In the genomic region with DNA sequence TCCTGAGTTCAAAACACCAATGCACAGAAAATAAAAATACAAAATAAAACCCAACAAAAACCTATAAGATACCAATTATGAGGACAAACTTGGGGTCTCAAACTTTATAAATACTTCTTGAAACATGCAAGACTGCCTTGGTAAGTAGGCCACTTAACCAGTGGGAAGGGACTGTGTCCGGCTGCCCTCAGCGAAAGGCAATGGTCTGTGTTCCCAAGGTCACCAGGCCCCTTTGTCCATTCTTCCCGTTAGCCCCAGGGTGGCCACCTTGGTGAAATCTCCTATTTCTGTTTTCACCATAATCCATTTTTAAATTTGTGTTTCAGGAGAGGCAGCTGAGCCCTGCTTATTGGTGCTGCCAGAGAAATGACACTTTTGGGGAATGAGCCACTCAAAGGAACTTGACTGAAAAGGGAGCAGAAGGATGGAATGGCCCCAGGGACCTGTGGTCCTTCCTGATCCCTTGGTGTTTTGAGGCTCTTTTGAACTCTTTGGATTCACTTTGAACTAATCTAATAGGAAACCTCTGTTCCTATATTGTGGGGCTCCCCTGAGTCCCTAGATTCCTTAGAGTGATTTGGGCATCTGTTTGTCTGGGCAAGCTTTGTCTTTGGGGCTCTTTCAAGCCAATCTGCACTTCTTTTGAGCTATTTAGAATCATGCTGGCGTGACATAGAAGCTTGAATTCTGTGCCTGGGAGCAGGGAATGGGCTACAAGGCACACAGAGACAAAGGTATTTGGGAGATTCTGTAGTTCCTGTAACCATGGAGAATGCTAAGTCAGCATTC, we compare ENCODE assay signal across 16 mouse cellular contexts.
DNase-seq lines count a peak whose midpoint lies in the region; ATAC-seq and TF ChIP-seq lines count a peak whose summit lies in the region.
"Had no signal": no experiment of that assay in that cellular context is flagged by ENCODE, and none has a peak within 500 bp of the region (broad histone marks: within the 10 kb centered on the region; RNA-seq: fewer than 3 reads in every experiment).

No protein-coding gene starts in this region.

- 72% methylated on average over 4 of the region's 4 CpGs for WGBS in neural tube, embryonic 11.5 days
- WGBS in neural tube, embryonic 15.5 days, result 60% methylated on average over 4 of the region's 4 CpGs
- WGBS in forebrain, embryonic 10.5 days, result 35% methylated on average over 4 of the region's 4 CpGs
- WGBS in hindbrain, embryonic 13.5 days, result 45% methylated on average over 4 of the region's 4 CpGs
- 37% methylated on average over 4 of the region's 4 CpGs for WGBS in midbrain, postnatal 0 days
- WGBS in lung, adult 2 months, result 90% methylated on average over 4 of the region's 4 CpGs

- H3K4me3 ChIP-seq in neural tube, embryonic 11.5 days (ENCODE audit: low read depth, low read length), result no peak overlapping the region
- no peak overlapping the region for H3K4me3 ChIP-seq in neural tube, embryonic 15.5 days (replicated peaks)
- H3K4me3 ChIP-seq in forebrain, embryonic 10.5 days, result no peak overlapping the region
- no peak overlapping the region for H3K4me3 ChIP-seq in hindbrain, embryonic 13.5 days
- no peak overlapping the region for H3K4me3 ChIP-seq in midbrain, postnatal 0 days (ENCODE audit: low read depth, low read length)
- H3K4me3 ChIP-seq in lung, adult 2 months (replicated peaks; ENCODE audit: extremely low read depth, low read depth, low read length), result no peak overlapping the region
- H3K4me3 ChIP-seq: embryonic facial prominence, embryonic 12.5 days; liver, embryonic 13.5 days had no signal

- no peak overlapping the region for H3K4me2 ChIP-seq in neural tube, embryonic 11.5 days (ENCODE audit: low read depth)
- H3K4me2 ChIP-seq in neural tube, embryonic 15.5 days, result no peak overlapping the region
- no peak overlapping the region for H3K4me2 ChIP-seq in hindbrain, embryonic 13.5 days
- H3K4me2 ChIP-seq in midbrain, postnatal 0 days (ENCODE audit: low read depth, low read length, poor library complexity, severe bottlenecking), result no peak overlapping the region
- H3K4me2 ChIP-seq: embryonic facial prominence, embryonic 12.5 days; liver, embryonic 13.5 days had no signal

- no peaks in the 10 kb centered on the region for H3K36me3 ChIP-seq in neural tube, embryonic 11.5 days (ENCODE audit: control insufficient read depth, insufficient read depth, low read length)
- H3K36me3 ChIP-seq in neural tube, embryonic 15.5 days, result no peaks in the 10 kb centered on the region
- H3K36me3 ChIP-seq in forebrain, embryonic 10.5 days (replicated peaks), result peaks cover 20% of the 10 kb centered on the region
- H3K36me3 ChIP-seq in hindbrain, embryonic 13.5 days, result no peaks in the 10 kb centered on the region
- H3K36me3 ChIP-seq in midbrain, postnatal 0 days (ENCODE audit: insufficient read depth, low read length), result no peaks in the 10 kb centered on the region
- H3K36me3 ChIP-seq: embryonic facial prominence, embryonic 12.5 days; liver, embryonic 13.5 days had no signal

- DNase-seq in neural tube, embryonic 11.5 days (ENCODE audit: low spot score), result no peak
- DNase-seq in forebrain, embryonic 10.5 days (ENCODE audit: extremely low spot score, low spot score), result peak; percentile 36
- no peak for DNase-seq in midbrain, postnatal 0 days (ENCODE audit: low spot score)
- no peak for DNase-seq in lung, postnatal 4 days
- DNase-seq in frontal cortex, postnatal 14 days (ENCODE audit: low spot score in 2 of 2), result no peak
- no peak for DNase-seq in lung, adult 2 months
- DNase-seq: cerebellum, adult 18-20 months; gastrocnemius, postnatal 14 days; heart, postnatal 14 days; kidney, adult 11 months; kidney, postnatal 14 days; left cerebral cortex, postnatal 4 days; liver, embryonic 13.5 days had no signal

- H3K9me3 ChIP-seq in neural tube, embryonic 11.5 days (ENCODE audit: control insufficient read depth, low read length), result no peaks in the 10 kb centered on the region
- H3K9me3 ChIP-seq in neural tube, embryonic 15.5 days (replicated peaks), result no peaks in the 10 kb centered on the region; the same call in 1 of the 2 replicates
- H3K9me3 ChIP-seq in forebrain, embryonic 10.5 days, result peaks cover 11% of the 10 kb centered on the region
- H3K9me3 ChIP-seq in hindbrain, embryonic 13.5 days, result no peaks in the 10 kb centered on the region
- no peaks in the 10 kb centered on the region for H3K9me3 ChIP-seq in midbrain, postnatal 0 days (ENCODE audit: low read length)
- H3K9me3 ChIP-seq: embryonic facial prominence, embryonic 12.5 days; liver, embryonic 13.5 days had no signal

- TF ChIP-seq POLR2A in lung, adult 2 months (IDR thresholded peaks at IDR 0.05; ENCODE audit: borderline replicate concordance, extremely low read depth, low read depth, low read length), result no peak

- H3K4me1 ChIP-seq in neural tube, embryonic 11.5 days (ENCODE audit: control insufficient read depth, insufficient read depth, low read length), result 0 out of 2 replicates have a peak, but pooled peaks cover 7% of the 10 kb centered on the region
- 0 out of 2 replicates have a peak, but pooled peaks cover 7% of the 10 kb centered on the region for H3K4me1 ChIP-seq in neural tube, embryonic 15.5 days
- H3K4me1 ChIP-seq in forebrain, embryonic 10.5 days, result peaks cover 28% of the 10 kb centered on the region
- peaks cover 11% of the 10 kb centered on the region for H3K4me1 ChIP-seq in hindbrain, embryonic 13.5 days (replicated peaks)
- peaks cover 6% of the 10 kb centered on the region; the same call in 1 of the 2 replicates for H3K4me1 ChIP-seq in midbrain, postnatal 0 days (ENCODE audit: insufficient read depth, low read length)
- H3K4me1 ChIP-seq in lung, adult 2 months (ENCODE audit: control insufficient read depth, insufficient read depth, low read length), result 0 out of 2 replicates have a peak, but pooled peaks cover 2% of the 10 kb centered on the region

- no peak overlapping the region; the same call in 1 of the 2 replicates for H3K27ac ChIP-seq in neural tube, embryonic 11.5 days (ENCODE audit: low read depth, low read length)
- no peak overlapping the region for H3K27ac ChIP-seq in neural tube, embryonic 15.5 days (replicated peaks)
- H3K27ac ChIP-seq in forebrain, embryonic 10.5 days, result peak overlapping the region; percentile 57
- H3K27ac ChIP-seq in hindbrain, embryonic 13.5 days, result peak overlapping the region; percentile 44; the same call in 1 of the 2 replicates
- H3K27ac ChIP-seq in midbrain, postnatal 0 days (ENCODE audit: low read depth, low read length), result peak overlapping the region; percentile 43
- H3K27ac ChIP-seq: embryonic facial prominence, embryonic 12.5 days; liver, embryonic 13.5 days had no signal

- ATAC-seq in neural tube, embryonic 11.5 days (ENCODE audit: insufficient read depth, low FRiP score, low TSS enrichment), result peak; percentile 65; the same call in 1 of the 2 replicates
- ATAC-seq in neural tube, embryonic 15.5 days (ENCODE audit: low FRiP score), result no peak
- peak; percentile 46; the same call in 1 of the 2 replicates for ATAC-seq in hindbrain, embryonic 13.5 days (ENCODE audit: low FRiP score)
- no peak for ATAC-seq in midbrain, postnatal 0 days (ENCODE audit: low FRiP score)

- no peak overlapping the region for H3K9ac ChIP-seq in neural tube, embryonic 11.5 days (ENCODE audit: low read length)
- H3K9ac ChIP-seq in neural tube, embryonic 15.5 days (replicated peaks), result no peak overlapping the region
- H3K9ac ChIP-seq in hindbrain, embryonic 13.5 days, result no peak overlapping the region
- no peak overlapping the region for H3K9ac ChIP-seq in midbrain, postnatal 0 days (replicated peaks; ENCODE audit: low read length, poor library complexity, severe bottlenecking)
- H3K9ac ChIP-seq: embryonic facial prominence, embryonic 12.5 days; liver, embryonic 13.5 days had no signal

- no peaks in the 10 kb centered on the region for H3K27me3 ChIP-seq in neural tube, embryonic 11.5 days (ENCODE audit: control insufficient read depth, insufficient read depth, low read length)
- no peaks in the 10 kb centered on the region for H3K27me3 ChIP-seq in neural tube, embryonic 15.5 days (replicated peaks)
- H3K27me3 ChIP-seq in forebrain, embryonic 10.5 days (ENCODE audit: poor library complexity, severe bottlenecking), result no peaks in the 10 kb centered on the region; the same call in 1 of the 2 replicates
- H3K27me3 ChIP-seq in hindbrain, embryonic 13.5 days, result no peaks in the 10 kb centered on the region
- H3K27me3 ChIP-seq in midbrain, postnatal 0 days (ENCODE audit: insufficient read depth, low read length), result no peaks in the 10 kb centered on the region
- H3K27me3 ChIP-seq: embryonic facial prominence, embryonic 12.5 days; liver, embryonic 13.5 days had no signal

- TF ChIP-seq CTCF in midbrain, postnatal 0 days (IDR thresholded peaks at IDR 0.05), result no peak
- no peak for TF ChIP-seq CTCF in lung, adult 2 months (IDR thresholded peaks at IDR 0.05; ENCODE audit: insufficient read depth, low read length)

Comparison
In these comparisons a context has a peak if more than half of its experiments do, and no peak if none do; other contexts are left out.
1. ATAC-seq: peak in neural tube, embryonic 11.5 days (single experiment) and hindbrain, embryonic 13.5 days (single experiment); none in neural tube, embryonic 15.5 days (single experiment) and midbrain, postnatal 0 days (single experiment).
2. H3K27ac ChIP-seq: peak in forebrain, embryonic 10.5 days (single experiment), hindbrain, embryonic 13.5 days (single experiment) and midbrain, postnatal 0 days (single experiment); none in neural tube, embryonic 11.5 days (single experiment) and neural tube, embryonic 15.5 days (single experiment).